Mouse (Mus musculus) megakaryocyte, embryonic 14.5 days (primary cell): ENCODE measurements at regions not wholly inside any gene's neighbourhood (a gene's known extent, or its start where the extent isn't known, plus 50 kb on each side); places are given as distances from the start of the nearest gene placed in this dataset.

Experiments used
- H3K27me3 ChIP-seq: replicated peaks from 2 replicates; pipeline ENCODE3; 2012; ENCODE audit warnings: inconsistent platforms
- H3K36me3 ChIP-seq: replicated peaks from 2 replicates; pipeline ENCODE3; 2012; ENCODE audit warnings: low read length, inconsistent platforms, mixed read lengths
- H3K4me1 ChIP-seq: 2 replicates; pipeline ENCODE4 v1.6.1; 2012; ENCODE audit warnings: inconsistent platforms
- H3K4me3 ChIP-seq: replicated peaks from 2 replicates; pipeline ENCODE3; 2012; ENCODE audit warnings: moderate library complexity, mild to moderate bottlenecking, inconsistent platforms
- H3K9me3 ChIP-seq: 2 replicates; pipeline ENCODE4 v1.6.1; 2012; ENCODE audit warnings: inconsistent platforms
- FLI1 ChIP-seq: IDR thresholded peaks from 2 replicates; pipeline ENCODE4 v1.6.1; 2012; ENCODE audit warnings: low read length, inconsistent platforms, mixed read lengths
- GATA1 ChIP-seq: IDR thresholded peaks from 3 replicates; pipeline ENCODE4 v1.6.1; 2012; ENCODE audit warnings: mixed read lengths, low read length, inconsistent platforms, borderline replicate concordance

- no peaks in the 10 kb centered on the region for H3K9me3 ChIP-seq
- TF ChIP-seq FLI1 (no peak), GATA1 (no peak)
- H3K4me1 ChIP-seq: no peaks in the 10 kb centered on the region
- no peak overlapping the region for H3K4me3 ChIP-seq
- H3K27me3 ChIP-seq: peaks cover 2% of the 10 kb centered on the region
- H3K36me3 ChIP-seq: no peaks in the 10 kb centered on the region
Observed at GRCm38 (mm10) chr16:85678781-85679180, 124.1 kb downstream of the Adamts1 start.

GRCm38 (mm10) chr16:85678228-85678627 lies 124.7 kb downstream of the Adamts1 start:
- Histone ChIP-seq H3K4me1 (no peaks in the 10 kb centered on the region), H3K36me3 (no peaks in the 10 kb centered on the region), H3K9me3 (no peaks in the 10 kb centered on the region), H3K27me3 (peaks cover 2% of the 10 kb centered on the region), H3K4me3 (no peak overlapping the region)
- TF ChIP-seq GATA1 (no peak), FLI1 (no peak)

GRCm38 (mm10) chr16:85677027-85677426 lies 123.8 kb upstream of the Cyyr1 start:
- no peaks in the 10 kb centered on the region for H3K9me3 ChIP-seq
- no peak for TF ChIP-seq GATA1
- TF ChIP-seq FLI1: no peak
- H3K4me1 ChIP-seq: no peaks in the 10 kb centered on the region
- H3K4me3 ChIP-seq: no peak overlapping the region
- peaks cover 2% of the 10 kb centered on the region for H3K27me3 ChIP-seq
- no peaks in the 10 kb centered on the region for H3K36me3 ChIP-seq

GRCm38 (mm10) chr16:85668767-85669166 lies 115.6 kb upstream of the Cyyr1 start:
- no peak overlapping the region for H3K4me3 ChIP-seq
- TF ChIP-seq FLI1: no peak
- TF ChIP-seq GATA1: no peak
- no peaks in the 10 kb centered on the region for H3K36me3 ChIP-seq
- no peaks in the 10 kb centered on the region for H3K27me3 ChIP-seq
- H3K9me3 ChIP-seq: no peaks in the 10 kb centered on the region
- no peaks in the 10 kb centered on the region for H3K4me1 ChIP-seq

GRCm38 (mm10) chr16:85667790-85668189 lies 114.6 kb upstream of the Cyyr1 start:
- no peak overlapping the region for H3K4me3 ChIP-seq
- no peaks in the 10 kb centered on the region for H3K9me3 ChIP-seq
- no peaks in the 10 kb centered on the region for H3K4me1 ChIP-seq
- no peaks in the 10 kb centered on the region for H3K36me3 ChIP-seq
- TF ChIP-seq GATA1 (no peak), FLI1 (no peak)
- H3K27me3 ChIP-seq: no peaks in the 10 kb centered on the region

- Histone ChIP-seq H3K9me3 (0 out of 2 replicates have a peak, but pooled peaks cover 4% of the 10 kb centered on the region), H3K36me3 (no peaks in the 10 kb centered on the region), H3K4me3 (no peak overlapping the region), H3K4me1 (no peaks in the 10 kb centered on the region), H3K27me3 (no peaks in the 10 kb centered on the region)
- no peak for TF ChIP-seq GATA1
- TF ChIP-seq FLI1: no peak
Observed at GRCm38 (mm10) chr16:85649516-85649915, 96.3 kb upstream of the Cyyr1 start.

- H3K27me3 ChIP-seq: no peaks in the 10 kb centered on the region
- no peaks in the 10 kb centered on the region for H3K36me3 ChIP-seq
- TF ChIP-seq FLI1 (no peak), GATA1 (no peak)
- peaks cover 5% of the 10 kb centered on the region; the same call in 1 of the 2 replicates for H3K9me3 ChIP-seq
- H3K4me3 ChIP-seq: no peak overlapping the region
- H3K4me1 ChIP-seq: no peaks in the 10 kb centered on the region
Observed at GRCm38 (mm10) chr16:85640992-85641391, 87.8 kb upstream of the Cyyr1 start.

- no peak overlapping the region for H3K4me3 ChIP-seq
- no peaks in the 10 kb centered on the region for H3K4me1 ChIP-seq
- no peaks in the 10 kb centered on the region for H3K36me3 ChIP-seq
- peaks cover 3% of the 10 kb centered on the region; the same call in 1 of the 2 replicates for H3K9me3 ChIP-seq
- no peaks in the 10 kb centered on the region for H3K27me3 ChIP-seq
- TF ChIP-seq FLI1 (no peak), GATA1 (no peak)
Observed at GRCm38 (mm10) chr16:85637079-85637478, 83.9 kb upstream of the Cyyr1 start.

GRCm38 (mm10) chr16:85629738-85630137 lies 76.5 kb upstream of the Cyyr1 start:
- H3K27me3 ChIP-seq: no peaks in the 10 kb centered on the region

GRCm38 (mm10) chr16:85624505-85624904 lies 71.3 kb upstream of the Cyyr1 start:
- no peaks in the 10 kb centered on the region for H3K4me1 ChIP-seq
- H3K9me3 ChIP-seq: peaks cover 7% of the 10 kb centered on the region
- H3K4me3 ChIP-seq: no peak overlapping the region
- no peaks in the 10 kb centered on the region for H3K27me3 ChIP-seq
- no peaks in the 10 kb centered on the region for H3K36me3 ChIP-seq
- TF ChIP-seq FLI1 (no peak), GATA1 (no peak)

More at GRCm38 (mm10) chr16:85629738-85630137, 76.5 kb upstream of the Cyyr1 start:
- Histone ChIP-seq H3K36me3 (no peaks in the 10 kb centered on the region), H3K9me3 (peaks cover 7% of the 10 kb centered on the region), H3K4me1 (no peaks in the 10 kb centered on the region), H3K4me3 (no peak overlapping the region)
- TF ChIP-seq FLI1: no peak
- TF ChIP-seq GATA1: no peak

- Histone ChIP-seq H3K4me1 (no peaks in the 10 kb centered on the region; the same call in 1 of the 2 replicates), H3K9me3 (peaks cover 7% of the 10 kb centered on the region), H3K27me3 (no peaks in the 10 kb centered on the region), H3K4me3 (peak overlapping the region; percentile 80), H3K36me3 (no peaks in the 10 kb centered on the region)
- TF ChIP-seq FLI1: no peak
- no peak for TF ChIP-seq GATA1
Observed at GRCm38 (mm10) chr16:85604089-85604488, 50.9 kb upstream of the Cyyr1 start.
